Mouse (Mus musculus): ENCODE data around the gene Tnpo1. TPM values are rescaled to one million over a fixed set of nuclear protein-coding genes. Genes with fewer than 3 reads are reported as not detected.
A peak's percentile ranks its signal among the peaks of the same experiment; 100 is the strongest.

Gene Tnpo1
- polyA plus RNA-seq, 1 experiment from 2014 or later, result 20.3 TPM

DNA sequence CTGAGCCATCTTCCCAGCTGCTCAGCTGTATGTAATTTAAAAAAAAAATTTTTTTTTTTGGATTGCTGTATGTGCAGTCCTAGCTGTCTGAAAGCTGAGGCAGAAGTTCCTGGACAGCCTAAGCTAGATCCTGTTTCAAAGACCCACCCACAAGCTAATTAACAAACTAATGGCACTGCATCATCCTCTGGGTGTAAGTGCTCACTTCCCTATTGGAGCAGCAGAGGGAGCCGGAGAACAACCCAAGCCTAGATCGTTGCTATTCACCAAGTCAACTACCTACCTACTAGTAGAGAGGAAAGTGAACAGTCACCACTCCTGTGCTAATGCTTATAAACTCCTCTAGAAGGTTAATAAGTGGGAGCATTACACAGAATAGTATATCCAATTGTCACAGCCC, 58.4 kb downstream of the Tnpo1 start:
- no peak overlapping the region for H3K27ac ChIP-seq (ENCODE audit: low read length)
- no peaks in the 10 kb centered on the region for H3K4me1 ChIP-seq (ENCODE audit: insufficient read depth, low read depth, low read length)
- no peak overlapping the region for H3K4me3 ChIP-seq (ENCODE audit: low read depth, low read length)
- H3K9ac ChIP-seq (replicated peaks; ENCODE audit: low read depth), result no peak overlapping the region
- no peaks in the 10 kb centered on the region for H3K27me3 ChIP-seq (replicated peaks; ENCODE audit: insufficient read depth, low read length)
- H3K4me2 ChIP-seq (replicated peaks; ENCODE audit: low read depth, low read length), result no peak overlapping the region
- WGBS, result 43% methylated on average over 2 of the region's 2 CpGs
- TF ChIP-seq EP300 (IDR thresholded peaks at IDR 0.05), result no peak
- peak; percentile 87 for TF ChIP-seq CTCF (IDR thresholded peaks at IDR 0.05)
- peaks cover 40% of the 10 kb centered on the region for H3K36me3 ChIP-seq (ENCODE audit: insufficient read depth, low read length)
- DNase-seq (ENCODE audit: low spot score), result peak; percentile 79
- ATAC-seq, result peak; percentile 70
- no peaks in the 10 kb centered on the region for H3K9me3 ChIP-seq (ENCODE audit: low read length)

DNA sequence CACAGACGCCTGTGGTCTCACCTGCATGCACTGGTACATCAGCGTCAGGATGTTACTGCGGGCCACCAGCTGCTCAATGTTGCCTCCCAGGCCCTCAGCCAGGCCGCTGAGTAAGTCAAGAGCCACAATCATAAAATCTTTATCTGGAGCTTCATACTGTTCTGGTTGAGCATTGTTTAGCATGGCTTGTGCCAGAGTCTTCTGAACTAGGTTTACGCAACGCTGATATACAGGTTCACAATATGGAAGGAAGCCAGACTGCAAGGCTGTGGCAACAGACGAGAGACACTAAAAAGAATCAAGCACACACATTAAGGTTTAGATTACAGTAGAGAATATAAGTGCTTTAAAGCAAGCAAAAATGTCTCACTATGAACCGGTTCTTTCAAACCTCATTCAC, 70.9 kb downstream of the Tnpo1 start:
- WGBS, result 86% methylated on average over 8 of the region's 8 CpGs
- no peaks in the 10 kb centered on the region for H3K4me1 ChIP-seq (ENCODE audit: insufficient read depth, low read depth, low read length)
- no peaks in the 10 kb centered on the region for H3K9me3 ChIP-seq (ENCODE audit: low read length)
- H3K36me3 ChIP-seq (ENCODE audit: insufficient read depth, low read length), result peaks cover 38% of the 10 kb centered on the region
- no peak for ATAC-seq
- TF ChIP-seq CTCF (IDR thresholded peaks at IDR 0.05), result no peak
- TF ChIP-seq EP300 (IDR thresholded peaks at IDR 0.05), result no peak
- H3K27ac ChIP-seq (ENCODE audit: low read length), result no peak overlapping the region
- H3K9ac ChIP-seq (replicated peaks; ENCODE audit: low read depth), result no peak overlapping the region
- H3K4me2 ChIP-seq (replicated peaks; ENCODE audit: low read depth, low read length), result no peak overlapping the region
- DNase-seq (ENCODE audit: low spot score), result no peak
- H3K4me3 ChIP-seq (ENCODE audit: low read depth, low read length), result no peak overlapping the region
- H3K27me3 ChIP-seq (replicated peaks; ENCODE audit: insufficient read depth, low read length), result no peaks in the 10 kb centered on the region

DNA sequence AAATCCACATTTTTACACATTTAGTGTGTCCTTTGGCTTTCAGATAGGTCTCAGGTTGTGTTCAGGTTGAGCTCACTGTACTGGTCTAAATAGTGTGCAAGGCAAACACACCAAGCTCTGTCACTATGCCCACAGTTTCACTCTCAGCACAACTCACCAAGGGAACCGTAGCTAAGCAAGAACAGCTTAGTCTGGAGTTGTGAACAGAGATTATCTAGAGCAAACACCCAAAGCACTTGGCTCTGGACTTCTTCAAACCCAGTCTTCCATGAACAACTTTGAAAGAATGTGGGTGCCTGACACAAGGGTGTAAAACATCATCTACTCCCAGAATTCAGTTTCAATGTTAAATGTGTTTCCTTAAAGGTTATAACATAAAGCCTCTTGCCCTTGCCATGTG, 80.4 kb downstream of the Tnpo1 start:
- Histone ChIP-seq H3K4me3 (ENCODE audit: low read depth, low read length) (no peak overlapping the region), H3K36me3 (ENCODE audit: insufficient read depth, low read length) (peaks cover 16% of the 10 kb centered on the region), H3K27me3 (replicated peaks; ENCODE audit: insufficient read depth, low read length) (no peaks in the 10 kb centered on the region), H3K27ac (ENCODE audit: low read length) (0 out of 2 replicates have a peak overlapping the region, but pooled peaks have one; percentile 26), H3K4me1 (ENCODE audit: insufficient read depth, low read depth, low read length) (no peaks in the 10 kb centered on the region), H3K4me2 (replicated peaks; ENCODE audit: low read depth, low read length) (no peak overlapping the region), H3K9ac (replicated peaks; ENCODE audit: low read depth) (no peak overlapping the region), H3K9me3 (ENCODE audit: low read length) (no peaks in the 10 kb centered on the region)
- peak; percentile 76 for ATAC-seq
- no peak for TF ChIP-seq CTCF (IDR thresholded peaks at IDR 0.05)
- no peak for TF ChIP-seq EP300 (IDR thresholded peaks at IDR 0.05)
- WGBS, result 55% methylated on average over 1 of the region's 1 CpGs
- peak; percentile 66 for DNase-seq (ENCODE audit: low spot score)

DNA sequence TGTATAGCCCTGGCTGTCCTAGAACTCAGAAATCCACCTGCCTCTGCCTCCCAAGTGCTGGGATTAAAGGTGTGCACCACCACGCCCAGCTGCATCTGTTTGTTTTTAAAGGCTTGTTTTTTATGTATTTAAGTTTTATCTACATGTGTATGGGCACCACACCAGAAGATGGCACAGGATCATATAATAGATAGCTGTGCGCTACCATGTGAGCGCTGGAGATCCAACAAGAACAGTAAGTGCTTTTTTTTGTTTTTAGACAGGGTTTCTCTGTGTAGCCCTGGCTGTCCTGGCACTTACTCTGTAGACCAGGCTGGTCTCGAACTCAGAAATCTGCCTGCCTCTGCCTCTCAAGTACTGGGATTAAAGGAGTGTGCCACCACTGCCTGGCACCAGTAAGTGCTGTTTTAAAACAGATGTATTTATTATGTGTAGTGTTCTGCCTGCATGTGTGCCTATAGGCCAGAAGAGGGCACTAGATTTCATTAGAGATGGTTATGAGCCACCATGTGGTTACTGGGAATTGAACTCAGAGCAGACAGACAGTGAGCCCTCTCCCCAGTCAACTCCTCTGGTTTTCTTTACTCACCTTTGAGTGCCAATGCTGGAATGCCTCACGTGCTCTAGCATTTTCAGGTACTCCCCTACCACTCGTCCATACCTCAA, 89.6 kb downstream of the Tnpo1 start:
- DNase-seq (ENCODE audit: low spot score), result peak; percentile 30
- no peak overlapping the region for H3K4me3 ChIP-seq (ENCODE audit: low read depth, low read length)
- no peak for ATAC-seq
- no peak overlapping the region for H3K9ac ChIP-seq (replicated peaks; ENCODE audit: low read depth)
- no peak overlapping the region for H3K4me2 ChIP-seq (replicated peaks; ENCODE audit: low read depth, low read length)
- no peaks in the 10 kb centered on the region for H3K9me3 ChIP-seq (ENCODE audit: low read length)
- H3K4me1 ChIP-seq (ENCODE audit: insufficient read depth, low read depth, low read length), result no peaks in the 10 kb centered on the region
- no peaks in the 10 kb centered on the region for H3K27me3 ChIP-seq (replicated peaks; ENCODE audit: insufficient read depth, low read length)
- peak; percentile 58 for TF ChIP-seq CTCF (IDR thresholded peaks at IDR 0.05)
- TF ChIP-seq EP300 (IDR thresholded peaks at IDR 0.05), result no peak
- H3K27ac ChIP-seq (ENCODE audit: low read length), result no peak overlapping the region
- H3K36me3 ChIP-seq (ENCODE audit: insufficient read depth, low read length), result no peaks in the 10 kb centered on the region
- 91% methylated on average over 6 of the region's 6 CpGs for WGBS

DNA sequence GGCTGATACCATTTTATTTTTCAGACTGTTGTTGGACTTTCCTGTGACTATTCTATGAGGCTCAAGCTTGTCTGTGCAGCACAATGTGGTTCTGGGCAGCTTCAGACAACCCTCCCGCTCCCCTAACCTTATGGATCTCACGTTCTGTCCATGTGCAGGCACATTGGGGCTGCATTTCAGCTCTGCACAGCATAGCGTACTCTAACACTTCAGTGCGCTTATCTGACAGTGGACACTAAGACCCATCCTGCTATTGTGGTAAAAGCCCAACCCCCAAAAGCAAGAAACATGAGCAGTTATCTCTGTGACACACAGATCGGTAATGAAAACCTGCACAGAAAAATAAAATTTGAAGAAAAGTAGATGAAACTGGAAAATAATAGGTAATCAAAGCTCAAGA, 90.4 kb downstream of the Tnpo1 start:
- H3K9ac ChIP-seq (replicated peaks; ENCODE audit: low read depth), result no peak overlapping the region
- H3K27ac ChIP-seq (ENCODE audit: low read length), result no peak overlapping the region
- WGBS, result 83% methylated on average over 5 of the region's 5 CpGs
- DNase-seq (ENCODE audit: low spot score), result no peak
- no peaks in the 10 kb centered on the region for H3K27me3 ChIP-seq (replicated peaks; ENCODE audit: insufficient read depth, low read length)
- TF ChIP-seq CTCF (IDR thresholded peaks at IDR 0.05) (no peak), EP300 (IDR thresholded peaks at IDR 0.05) (no peak)
- ATAC-seq, result no peak
- H3K4me3 ChIP-seq (ENCODE audit: low read depth, low read length), result no peak overlapping the region
- no peaks in the 10 kb centered on the region for H3K9me3 ChIP-seq (ENCODE audit: low read length)
- no peaks in the 10 kb centered on the region for H3K36me3 ChIP-seq (ENCODE audit: insufficient read depth, low read length)
- H3K4me1 ChIP-seq (ENCODE audit: insufficient read depth, low read depth, low read length), result no peaks in the 10 kb centered on the region
- no peak overlapping the region for H3K4me2 ChIP-seq (replicated peaks; ENCODE audit: low read depth, low read length)

DNA sequence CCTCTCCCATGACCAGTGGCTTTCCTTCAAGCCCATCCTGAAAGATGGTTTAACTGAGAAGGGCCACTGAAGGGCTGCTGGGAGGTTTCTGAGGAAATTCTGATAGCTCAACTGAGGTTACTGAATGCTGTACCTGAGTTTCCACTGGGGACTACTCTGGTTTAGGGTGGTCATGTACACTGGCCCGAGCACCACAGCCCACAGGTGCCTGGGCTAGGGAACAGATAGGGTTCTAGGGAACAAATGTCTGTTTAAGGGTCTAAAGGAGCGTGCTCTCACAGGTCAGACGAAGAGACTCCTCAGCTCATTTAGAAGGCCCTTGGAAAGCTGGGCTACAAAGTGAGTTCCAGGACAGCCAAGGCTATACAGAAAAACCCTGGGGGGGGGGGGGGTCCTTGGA, 91.5 kb downstream of the Tnpo1 start:
- DNase-seq (ENCODE audit: low spot score) (no peak), ATAC-seq (0 out of 2 replicates have a peak, but pooled peaks have one; percentile 5)
- Histone ChIP-seq H3K36me3 (ENCODE audit: insufficient read depth, low read length) (no peaks in the 10 kb centered on the region), H3K4me3 (ENCODE audit: low read depth, low read length) (no peak overlapping the region), H3K4me1 (ENCODE audit: insufficient read depth, low read depth, low read length) (no peaks in the 10 kb centered on the region), H3K9ac (replicated peaks; ENCODE audit: low read depth) (no peak overlapping the region), H3K9me3 (ENCODE audit: low read length) (no peaks in the 10 kb centered on the region), H3K27ac (ENCODE audit: low read length) (no peak overlapping the region), H3K4me2 (replicated peaks; ENCODE audit: low read depth, low read length) (no peak overlapping the region), H3K27me3 (replicated peaks; ENCODE audit: insufficient read depth, low read length) (no peaks in the 10 kb centered on the region)
- 81% methylated on average over 3 of the region's 3 CpGs for WGBS
- TF ChIP-seq CTCF (IDR thresholded peaks at IDR 0.05) (no peak), EP300 (IDR thresholded peaks at IDR 0.05) (no peak)

All from lung, postnatal 0 days (tissue).